Mouse (Mus musculus): ENCODE results near the gene Usf2.
"Not testable (repeated sequence)": the region's sequence is repeated elsewhere in the genome, so short reads cannot be mapped to it uniquely, and the experiment has no call there.

Usf2 gene

DNA sequence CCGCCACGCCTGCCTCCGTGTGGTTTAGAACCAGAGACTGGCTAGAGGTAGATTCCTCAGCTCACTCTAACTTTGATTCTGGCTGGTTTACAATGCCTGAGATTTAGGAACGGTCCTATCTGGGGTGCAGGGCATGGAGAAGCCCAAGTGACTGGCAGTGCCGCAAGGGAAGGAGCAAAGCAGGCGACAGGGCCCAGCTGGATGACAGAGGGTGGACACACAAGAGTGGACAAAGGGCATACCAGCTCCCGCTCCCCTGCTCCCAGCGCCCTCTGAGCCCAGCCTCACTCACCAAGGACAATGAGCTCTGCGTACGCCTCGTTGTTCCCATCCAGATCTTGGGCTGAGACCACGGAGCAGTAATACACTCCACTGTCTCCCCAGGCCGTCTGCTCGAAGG is 9.1 kb upstream of the Usf2 start:
- POLR2A ChIA-PET: interaction anchor here in 2 of 4 experiments (4.2 to 4.3 kb wide), 2 partner anchors 10 to 11 kb away, joined by 21 to 30 read pairs; partner anchors contain the start of gene Usf2 (in 2 of the 2)

GRCm38 (mm10) chr7:30964366-30964765 is 7.8 kb upstream of the Usf2 start:
- POLR2A ChIA-PET: interaction anchor here in 2 of 4 experiments (1.1 to 4.2 kb wide), 4 partner anchors 8 to 11 kb away, joined by 4 to 21 read pairs (median 4); partner anchors contain the start of genes Lsr (in 1 of the 2) and Usf2 (in 1 of the 2)
- CTCF ChIA-PET: interaction anchor here in 3 of 4 experiments (0.6 to 1.2 kb wide), 4 partner anchors 9 to 114 kb away, joined by 3 to 4 read pairs (median 3); partner anchors contain the start of gene Fam187b (in 1 of the 3)

More for the DNA sequence above, 9.1 kb upstream of the Usf2 start:
- CTCF ChIA-PET: interaction anchor here in 3 of 4 experiments (0.6 to 1.2 kb wide), 6 partner anchors 8 to 188 kb away, joined by 3 to 4 read pairs (median 3); partner anchors contain the start of gene Fam187b (in 1 of the 3)

DNA sequence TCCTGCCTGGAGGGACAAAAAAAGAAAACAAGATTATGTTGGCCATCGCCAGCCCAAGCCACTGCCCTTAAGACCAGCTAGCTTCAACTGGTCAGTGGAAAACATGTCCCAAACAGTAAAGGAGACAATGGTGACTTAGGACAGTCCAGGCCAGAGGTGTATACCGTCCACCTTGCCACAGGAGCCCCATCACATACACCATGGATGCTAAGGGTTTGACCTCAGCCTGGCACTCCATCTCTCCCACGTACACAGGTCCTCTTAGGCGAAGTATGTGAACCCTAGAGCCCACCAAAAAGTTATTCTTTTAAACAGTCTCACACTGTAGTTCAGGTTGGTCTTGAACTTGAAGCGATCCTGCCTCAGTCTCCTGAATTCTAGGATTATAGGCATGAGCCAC is 6.3 kb upstream of the Usf2 start:
- POLR2A ChIA-PET: interaction anchor here in 1 of 4 experiments (1.0 kb wide), 1 partner anchor 11 kb away, joined by 4 read pairs; the partner anchor contains the start of gene Fam187b
- CTCF ChIA-PET: interaction anchor here in 1 of 4 experiments (0.6 kb wide), 1 partner anchor 657 kb away, joined by 3 read pairs; no protein-coding TSS in a partner anchor

GRCm38 (mm10) chr7:30959786-30960349 is 3.3 kb upstream of the Usf2 start:
- CTCF ChIA-PET: interaction anchor here in 1 of 4 experiments (0.6 to 1.0 kb wide), 2 partner anchors 14 to 48 kb away, joined by 3 to 4 read pairs; partner anchors contain the start of gene Fam187b
- POLR2A ChIA-PET: interaction anchor here in 2 of 4 experiments (0.6 to 3.3 kb wide), 12 partner anchors 8 to 242 kb away, joined by 3 to 13 read pairs (median 3); partner anchors contain the start of genes Fam187b (in 2 of the 2), Lsr (in 2 of the 2) and Krtdap (in 1 of the 2)

GRCm38 (mm10) chr7:30958866-30959487 is 2.4 kb upstream of the Usf2 start:
- POLR2A ChIA-PET: interaction anchor here in 2 of 4 experiments (0.7 to 3.3 kb wide), 5 partner anchors 8 to 114 kb away, joined by 3 to 13 read pairs (median 4); partner anchors contain the start of genes Fam187b (in 1 of the 2) and Lsr (in 1 of the 2)
- CTCF ChIA-PET: interaction anchor here in 2 of 4 experiments (0.6 to 0.9 kb wide), 2 partner anchors 15 to 742 kb away, joined by 3 read pairs; partner anchors contain the start of genes Fam187b (in 1 of the 2) and Lsr (in 1 of the 2)

GRCm38 (mm10) chr7:30958109-30958865 is 1.7 kb upstream of the Usf2 start:
- CTCF ChIA-PET: interaction anchor here in 3 of 4 experiments (0.6 to 1.4 kb wide), 3 partner anchors 15 to 742 kb away, joined by 3 to 4 read pairs (median 3); partner anchors contain the start of genes Fam187b (in 1 of the 3) and Lsr (in 1 of the 3)

GRCm38 (mm10) chr7:30957367-30957783 is 772 bp upstream of the Usf2 start:
- POLR2A ChIA-PET: interaction anchor here (0.6 to 6.0 kb wide), 40 partner anchors 8 to 724 kb away, joined by 3 to 30 read pairs (median 4); partner anchors contain the start of genes Fam187b (in 2 of the 4), Lsr (in 2 of the 4) and Gramd1a (in 1 of the 4)
- CTCF ChIA-PET: interaction anchor here (0.6 to 3.7 kb wide), 15 partner anchors 8 to 228 kb away, joined by 3 to 21 read pairs (median 5); partner anchors contain the start of genes Fam187b (in 3 of the 4), Lsr (in 3 of the 4) and Tmem147 (in 1 of the 4)

More at GRCm38 (mm10) chr7:30958109-30958865, 1.7 kb upstream of the Usf2 start:
- POLR2A ChIA-PET: interaction anchor here in 2 of 4 experiments (0.7 to 3.3 kb wide), 6 partner anchors 9 to 166 kb away, joined by 3 to 13 read pairs (median 5); partner anchors contain the start of genes Fam187b (in 1 of the 2) and Lsr (in 1 of the 2)

GRCm38 (mm10) chr7:30956357-30956751 is 249 bp downstream of the Usf2 start:
- ChIA-PET POLR2A (interaction anchor here (0.5 to 6.0 kb wide), 43 partner anchors 9 to 351 kb away, joined by 3 to 30 read pairs (median 4); partner anchors contain the start of genes Fam187b (in 3 of the 4), Lsr (in 3 of the 4), Gramd1a (in 1 of the 4) and Hamp (in 1 of the 4)), CTCF (interaction anchor here (0.5 to 3.7 kb wide), 17 partner anchors 11 to 455 kb away, joined by 3 to 21 read pairs (median 6); partner anchors contain the start of genes Fam187b (in 3 of the 4) and Lsr (in 3 of the 4))

DNA sequence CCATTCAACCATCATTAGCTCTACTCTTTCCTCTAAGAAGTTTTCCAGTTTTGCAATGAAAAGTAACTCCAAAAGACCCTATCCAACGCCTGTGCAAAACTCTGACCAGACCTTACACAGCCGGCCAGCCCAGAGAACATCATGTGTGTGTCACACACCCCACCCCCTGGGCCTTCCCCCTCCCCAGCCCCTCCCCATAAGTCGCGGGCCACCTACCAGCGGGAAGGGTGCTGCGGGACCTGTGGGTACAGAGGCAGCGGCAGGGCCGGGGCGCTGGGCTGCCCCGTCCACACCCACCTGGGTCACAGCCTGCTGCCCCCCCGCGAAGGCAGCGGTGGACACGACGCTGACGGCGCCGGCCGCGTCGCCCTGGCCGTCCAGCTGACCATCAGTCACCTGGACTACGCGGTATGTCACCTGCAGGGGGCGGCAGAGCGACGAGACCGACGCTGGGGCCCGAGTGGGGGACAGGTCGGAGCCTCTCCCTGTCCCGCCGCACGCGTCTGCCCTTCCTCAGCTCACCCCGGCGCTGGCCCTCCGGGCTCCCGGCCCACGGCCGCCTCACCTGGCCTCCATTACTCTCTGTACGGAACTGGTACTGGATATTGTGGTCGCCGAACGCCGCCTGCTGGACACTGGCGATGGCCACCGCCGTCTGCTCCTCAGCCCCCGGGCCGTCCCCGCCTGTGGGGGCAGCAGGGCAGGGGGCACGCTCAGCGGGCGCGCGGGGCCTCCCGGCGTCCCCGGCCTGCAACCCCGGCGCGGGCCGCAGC is 833 bp downstream of the Usf2 start:
- ChIA-PET CTCF (interaction anchor here (0.6 to 3.7 kb wide), 20 partner anchors 10 to 1499 kb away, joined by 3 to 21 read pairs (median 6); partner anchors contain the start of genes Fam187b (in 2 of the 4), Lsr (in 2 of the 4), Ffar1 (in 1 of the 4) and Pmis2 (in 1 of the 4)), POLR2A (interaction anchor here (0.6 to 6.0 kb wide), 34 partner anchors 8 to 319 kb away, joined by 3 to 30 read pairs (median 4); partner anchors contain the start of genes Fam187b (in 3 of the 4), Lsr (in 3 of the 4), Pmis2 (in 2 of the 4) and Hamp (in 1 of the 4))

- POLR2A ChIA-PET: interaction anchor here in 3 of 4 experiments (0.6 to 6.0 kb wide), 26 partner anchors 9 to 284 kb away, joined by 3 to 30 read pairs (median 4); partner anchors contain the start of genes Fam187b (in 3 of the 3), Lsr (in 3 of the 3) and Pmis2 (in 2 of the 3)
- CTCF ChIA-PET: interaction anchor here (0.6 to 3.7 kb wide), 21 partner anchors 10 to 521 kb away, joined by 3 to 21 read pairs (median 4); partner anchors contain the start of genes Fam187b (in 2 of the 4), Lsr (in 2 of the 4), Ffar1 (in 1 of the 4) and Hamp (in 1 of the 4)
Measured at GRCm38 (mm10) chr7:30954971-30955520, 1.6 kb downstream of the Usf2 start.

DNA sequence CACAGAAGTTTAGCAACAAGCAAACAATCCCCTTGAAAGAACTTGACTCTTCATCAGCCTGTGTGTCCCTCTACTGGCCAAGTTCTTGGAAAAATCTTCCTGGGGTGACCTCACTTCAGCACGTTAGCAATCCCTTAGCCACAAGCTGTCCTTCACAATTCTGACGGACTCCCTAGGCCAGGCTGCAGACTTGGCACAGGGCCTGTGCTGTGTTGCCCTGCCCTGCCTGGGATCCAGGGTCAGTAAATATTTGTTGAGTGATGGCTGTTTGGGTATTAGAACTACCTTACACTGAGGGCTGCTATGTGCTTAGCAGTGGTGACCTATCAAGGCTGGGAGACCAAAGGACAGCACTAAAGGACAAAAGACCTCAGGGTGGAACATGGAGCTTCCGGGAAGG is 2.6 kb downstream of the Usf2 start:
- POLR2A ChIA-PET: interaction anchor here in 3 of 4 experiments (0.7 to 6.0 kb wide), 16 partner anchors 8 to 283 kb away, joined by 3 to 30 read pairs (median 4); partner anchors contain the start of genes Fam187b (in 3 of the 3), Lsr (in 3 of the 3), Hamp (in 1 of the 3) and Pmis2 (in 1 of the 3)

DNA sequence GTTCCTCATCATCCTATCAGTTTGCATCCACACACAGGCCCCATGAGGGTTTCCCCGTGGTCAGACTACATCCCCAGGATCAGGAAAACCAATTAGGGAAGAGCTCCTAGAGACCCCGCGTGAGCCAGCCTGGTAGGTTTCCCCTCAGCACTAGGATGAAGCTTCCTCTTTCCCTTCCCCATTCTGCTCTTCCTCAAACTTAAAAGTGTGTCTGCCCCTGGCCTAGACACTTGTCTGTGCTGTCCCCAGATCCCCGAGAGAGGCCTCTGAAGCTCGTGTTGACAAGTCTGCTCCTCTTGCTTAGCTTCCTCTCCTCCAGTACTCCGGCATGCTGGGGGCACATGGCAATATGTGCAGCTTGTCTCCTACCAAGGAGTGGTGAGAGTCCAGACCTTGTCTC is 3.1 kb downstream of the Usf2 start:
- POLR2A ChIA-PET: interaction anchor here in 2 of 4 experiments (0.6 to 6.0 kb wide), 9 partner anchors 9 to 206 kb away, joined by 3 to 30 read pairs (median 3); partner anchors contain the start of genes Fam187b (in 1 of the 2), Hamp (in 1 of the 2) and Lsr (in 1 of the 2)
- CTCF ChIA-PET: interaction anchor here in 2 of 4 experiments (0.8 to 1.1 kb wide), 3 partner anchors 81 to 143 kb away, joined by 3 read pairs; no protein-coding TSS in a partner anchor

More for the DNA sequence above, 2.6 kb downstream of the Usf2 start:
- CTCF ChIA-PET: interaction anchor here in 3 of 4 experiments (0.6 to 3.7 kb wide), 12 partner anchors 11 to 337 kb away, joined by 3 to 21 read pairs (median 6); partner anchors contain the start of genes Fam187b (in 2 of the 3), Lsr (in 2 of the 3) and Hamp (in 1 of the 3)

- POLR2A ChIA-PET: interaction anchor here in 2 of 4 experiments (0.6 to 6.0 kb wide), 9 partner anchors 8 to 205 kb away, joined by 3 to 30 read pairs (median 3); partner anchors contain the start of genes Fam187b (in 1 of the 2) and Lsr (in 1 of the 2)
- CTCF ChIA-PET: interaction anchor here in 2 of 4 experiments (0.8 to 1.6 kb wide), 4 partner anchors 22 to 142 kb away, joined by 3 to 5 read pairs (median 3); no protein-coding TSS in a partner anchor
Measured at GRCm38 (mm10) chr7:30952441-30953265, 4.0 kb downstream of the Usf2 start.

DNA sequence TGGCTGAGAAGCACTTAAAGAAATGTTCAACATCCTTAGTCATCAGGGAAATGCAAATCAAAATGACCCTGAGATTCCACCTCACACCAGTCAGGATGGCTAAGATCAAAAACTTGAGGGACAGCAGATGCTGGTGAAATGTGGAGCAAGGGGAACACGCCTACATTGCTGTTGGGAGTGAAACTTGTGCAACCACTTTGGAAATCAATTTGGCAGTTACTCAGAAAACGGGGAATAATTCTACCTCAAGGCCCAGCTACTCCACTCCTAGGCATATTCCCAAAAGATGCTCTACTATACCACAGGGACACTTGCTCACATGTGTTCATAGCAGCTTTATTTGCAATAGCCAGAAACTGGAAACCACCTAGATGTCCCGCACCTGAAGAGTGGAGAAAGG is 6.7 kb downstream of the Usf2 start:
- POLR2A ChIA-PET: interaction anchor here in 2 of 4 experiments (0.7 to 1.3 kb wide), 2 partner anchors 10 to 77 kb away, joined by 3 read pairs; no protein-coding TSS in a partner anchor
- CTCF ChIA-PET: not testable (repeated sequence)

All from embryonic stem cell, embryonic (primary cell).